Mouse (Mus musculus) spleen, postnatal 0 days (tissue): ENCODE measurements around the gene Olfr907. TPM values are rescaled to one million over a fixed set of nuclear protein-coding genes. Genes with fewer than 3 reads are reported as not detected.

ENCODE experiments used
- polyA plus RNA-seq: library from polyadenylated mRNA; unstranded; fragments of >200 nt; fragmentation: Nextera tagmentation; extraction: Ambion mirVana; gene quantifications from 2 replicates; pipeline ENCODE4 v1.2.1, GENCODE M21; 2015

Olfr907 gene
- polyA plus RNA-seq = not detected in 2 replicates

DNA sequence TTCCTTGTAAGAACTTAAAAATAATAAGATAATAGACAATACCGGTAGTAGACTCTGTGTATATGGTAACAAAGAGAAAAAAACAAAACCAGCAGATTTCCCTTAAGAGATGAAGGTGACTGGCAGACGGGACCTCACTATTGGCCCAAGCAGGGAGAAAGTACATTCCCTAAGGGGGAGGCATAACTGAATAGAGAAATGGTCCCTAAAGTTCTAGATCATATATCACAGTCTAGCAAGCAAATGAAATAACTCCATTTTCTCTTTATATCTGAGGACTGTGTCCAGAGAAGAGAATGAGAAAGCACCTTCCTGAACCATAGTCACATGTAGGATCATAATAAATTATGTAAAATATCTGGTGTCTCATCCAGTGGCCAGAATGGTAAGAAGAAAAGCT lies at the start of gene Olfr907:
Gene Olfr907, plus strand, starts transcription at position 301 of the 400 bp plus-strand sequence.

DNA sequence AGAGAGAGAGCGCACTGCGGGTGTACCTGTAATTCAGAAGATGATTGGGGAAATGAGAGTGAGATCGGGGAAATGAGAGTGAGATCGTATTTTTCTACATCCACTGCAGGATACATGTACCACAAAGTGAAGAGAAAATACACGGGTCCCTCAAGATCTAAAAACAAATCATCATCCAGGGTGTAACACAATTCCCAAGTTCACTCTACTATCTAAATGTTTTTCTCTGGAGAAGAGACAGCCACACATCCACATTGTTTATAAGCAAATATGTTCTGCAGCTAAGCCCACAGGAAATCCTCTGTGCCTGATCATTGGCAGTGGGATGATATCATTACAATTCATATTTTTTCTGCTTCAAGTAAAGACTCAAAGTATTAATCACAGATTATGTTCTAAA lies 48.2 kb upstream of the Olfr907 start, which contains the start of gene Olfr902:
Gene Olfr902, plus strand, starts transcription at position 301 of the 400 bp plus-strand sequence.

DNA sequence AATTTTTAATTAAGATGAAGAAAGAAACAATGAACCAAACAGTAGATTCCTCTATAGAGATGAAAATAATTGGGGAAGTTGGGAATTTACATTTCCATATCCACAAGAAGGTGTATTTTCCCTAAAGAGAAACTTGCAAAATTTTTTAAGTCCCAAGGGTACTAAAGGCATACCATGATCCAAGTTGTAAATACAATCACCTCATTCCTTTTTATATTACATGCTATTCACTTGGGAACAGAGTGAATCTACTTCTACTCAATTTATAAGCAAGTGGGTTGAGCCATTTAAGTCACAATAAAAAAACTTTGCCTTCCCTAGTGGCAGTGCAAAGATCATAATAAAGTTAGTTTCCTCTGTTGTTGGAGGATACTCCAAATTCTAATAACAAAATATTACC lies 32.8 kb upstream of the Olfr907 start, which contains the start of gene Olfr904:
Gene Olfr904, plus strand, starts transcription at position 301 of the 400 bp plus-strand sequence.

DNA sequence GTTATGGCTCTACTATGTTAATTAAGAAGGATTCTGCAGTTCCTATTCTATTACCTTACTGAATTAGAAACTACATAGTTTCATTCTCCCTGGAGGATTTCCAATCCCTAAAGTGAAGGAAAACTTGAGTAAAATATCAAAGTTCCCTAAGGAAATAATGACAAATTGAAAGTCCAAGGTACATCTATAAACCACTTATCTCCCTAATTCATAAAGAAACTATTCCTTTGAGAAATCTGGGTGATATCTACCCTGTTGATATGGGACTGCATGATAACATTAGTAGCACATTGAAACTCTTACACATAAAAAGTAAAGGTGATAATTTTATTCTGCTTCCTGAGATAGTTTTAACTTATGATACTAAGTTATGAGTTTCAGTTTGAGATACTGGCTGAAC lies 24.8 kb upstream of the Olfr907 start, which contains the start of gene Olfr905:
Gene Olfr905, plus strand, starts transcription at position 301 of the 400 bp plus-strand sequence.

DNA sequence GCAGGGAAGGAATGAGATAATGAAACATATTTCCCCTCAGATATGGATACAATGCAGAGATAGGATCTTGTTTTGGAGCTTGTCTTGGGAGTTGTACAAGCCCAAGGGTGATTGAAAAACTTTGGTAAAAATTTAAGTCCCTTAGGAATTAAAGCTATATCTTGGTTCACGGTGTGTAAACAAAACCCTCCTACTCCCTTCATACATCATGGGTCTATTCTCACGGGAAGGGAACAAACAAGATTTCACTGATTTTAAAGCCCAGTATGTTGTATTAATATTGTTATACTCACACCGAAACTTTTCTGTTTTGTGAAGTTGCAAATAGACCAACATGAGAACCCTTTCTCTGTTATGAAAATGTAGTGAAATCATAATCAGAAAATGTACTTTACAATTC lies 8.8 kb upstream of the Olfr907 start, which contains the start of gene Olfr906:
Gene Olfr906, plus strand, starts transcription at position 301 of the 400 bp plus-strand sequence.

DNA sequence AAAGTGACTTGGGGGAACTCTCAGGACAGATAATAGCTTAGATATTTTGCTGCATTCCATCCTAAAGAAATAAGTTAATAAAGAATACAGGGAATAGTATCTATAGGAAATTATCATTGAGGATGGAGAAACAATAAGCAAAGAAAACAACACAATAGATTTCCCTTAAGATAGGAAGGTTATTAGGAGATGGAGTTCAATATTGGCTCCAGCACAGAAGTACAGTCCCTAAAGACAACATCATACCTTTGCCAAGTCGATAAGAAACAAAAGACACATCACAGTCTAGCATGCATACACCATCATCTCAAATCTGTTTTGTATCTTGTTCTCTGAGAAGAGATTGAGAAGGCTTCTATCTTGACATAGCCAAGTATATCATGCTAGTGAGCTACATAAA lies 25.7 kb downstream of the Olfr907 start, which contains the start of gene Olfr911-ps1:
Gene Olfr911-ps1, plus strand, starts transcription at position 301 of the 400 bp plus-strand sequence.

DNA sequence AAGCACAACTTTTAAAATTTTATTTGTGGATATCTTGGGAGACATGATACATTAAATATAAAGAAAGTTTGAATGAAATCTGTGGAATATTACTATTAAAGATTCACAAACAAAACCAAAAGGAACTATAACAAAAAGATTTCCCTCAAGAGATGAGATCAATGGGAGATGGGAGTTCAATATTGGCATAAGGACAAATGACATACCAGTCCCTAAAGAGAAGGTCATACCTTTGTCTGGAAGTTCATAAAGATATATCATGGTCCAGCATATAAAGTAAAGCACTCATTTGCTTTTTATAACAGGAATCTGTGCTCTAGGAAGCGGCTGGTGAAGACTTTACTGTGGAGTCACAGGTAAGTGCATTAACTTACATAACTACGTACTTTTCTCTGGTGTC lies 41.9 kb downstream of the Olfr907 start, which contains the start of gene Olfr910:
Gene Olfr910, plus strand, starts transcription at position 301 of the 400 bp plus-strand sequence.

Other genes starting within 250 kb of the Olfr907 start
- gene Olfr143, start 243.0 kb upstream of the Olfr907 start, polyA plus RNA-seq = not detected in 2 replicates
- not detected in 2 replicates for gene Olfr895, start 227.9 kb upstream of the Olfr907 start, polyA plus RNA-seq
- not detected in 2 replicates for gene Olfr896-ps1, start 204.7 kb upstream of the Olfr907 start, polyA plus RNA-seq
- not detected in 2 replicates for gene Olfr25, start 166.7 kb upstream of the Olfr907 start, polyA plus RNA-seq
- not detected in 2 replicates for gene Olfr898, start 147.4 kb upstream of the Olfr907 start, polyA plus RNA-seq
- not detected in 2 replicates for gene Olfr250, start 128.9 kb upstream of the Olfr907 start, polyA plus RNA-seq
- gene Olfr251, start 118.7 kb upstream of the Olfr907 start, polyA plus RNA-seq = not detected in 2 replicates
- gene Olfr147, start 94.1 kb upstream of the Olfr907 start, polyA plus RNA-seq = not detected in 2 replicates
- gene Olfr901, start 66.3 kb upstream of the Olfr907 start, polyA plus RNA-seq = not detected in 2 replicates
- not detected in 2 replicates for gene Olfr902, start 48.1 kb upstream of the Olfr907 start, polyA plus RNA-seq
- gene Olfr904, start 32.7 kb upstream of the Olfr907 start, polyA plus RNA-seq = not detected in 2 replicates
- gene Olfr905, start 24.7 kb upstream of the Olfr907 start, polyA plus RNA-seq = not detected in 2 replicates
- not detected in 2 replicates for gene Olfr906, start 8.7 kb upstream of the Olfr907 start, polyA plus RNA-seq
- not detected in 2 replicates for gene Olfr911-ps1, start 25.8 kb downstream of the Olfr907 start, polyA plus RNA-seq
- gene Olfr910, start 42.0 kb downstream of the Olfr907 start, polyA plus RNA-seq = not detected in 2 replicates
- not detected in 2 replicates for gene Olfr912, start 84.4 kb downstream of the Olfr907 start, polyA plus RNA-seq
- not detected in 2 replicates for gene Olfr913, start 97.0 kb downstream of the Olfr907 start, polyA plus RNA-seq
- gene Olfr914, start 109.3 kb downstream of the Olfr907 start, polyA plus RNA-seq = not detected in 2 replicates
- not detected in 2 replicates for gene Olfr916, start 164.1 kb downstream of the Olfr907 start, polyA plus RNA-seq
- not detected in 2 replicates for gene Olfr917, start 170.0 kb downstream of the Olfr907 start, polyA plus RNA-seq
- not detected in 2 replicates for gene Olfr918, start 178.8 kb downstream of the Olfr907 start, polyA plus RNA-seq
- not detected in 2 replicates for gene Olfr919, start 207.9 kb downstream of the Olfr907 start, polyA plus RNA-seq
- gene Vwa5a, start 222.5 kb downstream of the Olfr907 start, polyA plus RNA-seq = 13.1 and 19.9 TPM in 2 replicates